Mouse (Mus musculus) neural tube, embryonic 12.5 days (tissue): ENCODE data around the gene Dnajc5. TPM values are rescaled to one million over a fixed set of nuclear protein-coding genes. Genes with fewer than 3 reads are reported as not detected.
A peak's percentile ranks its signal among the peaks of the same experiment; 100 is the strongest.

Experiments
- ATAC-seq: fragments of 200-750 bp; cut with Nextera tagmentation; 2 replicates; pipeline ENCODE4 v1.8.0; 2017; ENCODE audit warnings: low read depth, mild to moderate bottlenecking, moderate TSS enrichment, moderate library complexity; ENCODE audit not compliant: low FRiP score
- H3K27ac ChIP-seq: fragments of 300-500 bp; sonication (generic); 2 replicates; pipeline ENCODE4 v1.5.1; 2016
- H3K27me3 ChIP-seq: fragments of 300-500 bp; sonication (generic); replicated peaks from 2 replicates; pipeline ENCODE4 v1.6.1; 2016; ENCODE audit warnings: mild to moderate bottlenecking
- H3K36me3 ChIP-seq: fragments of 300-500 bp; sonication (generic); 2 replicates; pipeline ENCODE4 v1.6.1; 2016; ENCODE audit warnings: mild to moderate bottlenecking
- H3K4me1 ChIP-seq: fragments of 300-500 bp; sonication (generic); 2 replicates; pipeline ENCODE4 v1.6.1; 2016
- H3K4me2 ChIP-seq: fragments of 300-500 bp; sonication (generic); replicated peaks from 2 replicates; pipeline ENCODE4 v1.6.1; 2016; ENCODE audit warnings: mild to moderate bottlenecking
- H3K4me3 ChIP-seq: fragments of 300-500 bp; sonication (generic); 2 replicates; pipeline ENCODE4 v1.5.1; 2016
- H3K9ac ChIP-seq: fragments of 300-500 bp; sonication (generic); 2 replicates; pipeline ENCODE4 v1.6.1; 2016; ENCODE audit warnings: mild to moderate bottlenecking
- H3K9me3 ChIP-seq: fragments of 300-500 bp; sonication (generic); 2 replicates; pipeline ENCODE4 v1.6.1; 2016; ENCODE audit warnings: mild to moderate bottlenecking
- WGBS: fragments of 180-500 bp; shearing (Covaris S2); methylation state at CpG from one replicate; pipeline ENCODE4 v1.1.7; 2016; 5-methylcytosine and 5-hydroxymethylcytosine counted together
- polyA plus RNA-seq: library from polyadenylated mRNA; unstranded; fragments of >200 nt; fragmentation: Nextera tagmentation; extraction: Ambion mirVana; gene quantifications from 2 replicates; pipeline ENCODE4 v1.2.1, GENCODE M21; 2016

Dnajc5 gene
- polyA plus RNA-seq, 1 experiment from 2014 or later, result 141 TPM

DNA sequence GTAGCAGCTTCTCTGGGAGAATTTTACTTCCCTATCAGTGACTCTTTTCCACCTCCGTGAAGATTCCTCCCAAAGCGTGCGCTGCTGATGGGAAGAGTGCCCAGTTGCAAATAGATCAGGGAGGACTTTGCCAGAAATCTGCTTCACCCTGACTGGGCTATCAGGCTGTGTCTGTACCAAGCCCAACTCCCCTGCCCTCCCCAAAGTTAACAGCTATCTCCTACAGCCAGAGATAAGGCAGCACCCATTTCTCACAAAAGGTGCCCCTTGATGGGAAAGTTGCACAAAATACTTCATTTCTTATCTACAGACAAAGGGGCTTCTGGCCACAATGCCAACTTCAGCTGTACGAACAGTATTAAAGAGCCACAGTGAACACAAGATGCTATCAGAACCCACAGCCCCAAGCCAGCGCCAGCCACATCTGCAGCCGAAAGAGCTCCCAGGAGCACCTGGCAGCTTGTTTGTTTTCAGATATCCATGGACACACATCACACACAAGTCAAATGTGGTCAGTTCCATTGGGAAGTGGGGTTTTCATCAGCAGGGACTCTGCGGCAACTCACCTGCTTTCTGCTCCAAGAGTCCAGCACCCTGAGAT, 57.8 kb downstream of the Dnajc5 start:
- Histone ChIP-seq H3K9ac (no peak overlapping the region), H3K27ac (no peak overlapping the region), H3K4me3 (no peak overlapping the region), H3K4me2 (no peak overlapping the region), H3K36me3 (peaks cover 8% of the 10 kb centered on the region), H3K4me1 (peaks cover 23% of the 10 kb centered on the region), H3K27me3 (no peaks in the 10 kb centered on the region), H3K9me3 (no peaks in the 10 kb centered on the region)
- no peak for ATAC-seq
- 85% methylated on average over 7 of the region's 7 CpGs for WGBS

DNA sequence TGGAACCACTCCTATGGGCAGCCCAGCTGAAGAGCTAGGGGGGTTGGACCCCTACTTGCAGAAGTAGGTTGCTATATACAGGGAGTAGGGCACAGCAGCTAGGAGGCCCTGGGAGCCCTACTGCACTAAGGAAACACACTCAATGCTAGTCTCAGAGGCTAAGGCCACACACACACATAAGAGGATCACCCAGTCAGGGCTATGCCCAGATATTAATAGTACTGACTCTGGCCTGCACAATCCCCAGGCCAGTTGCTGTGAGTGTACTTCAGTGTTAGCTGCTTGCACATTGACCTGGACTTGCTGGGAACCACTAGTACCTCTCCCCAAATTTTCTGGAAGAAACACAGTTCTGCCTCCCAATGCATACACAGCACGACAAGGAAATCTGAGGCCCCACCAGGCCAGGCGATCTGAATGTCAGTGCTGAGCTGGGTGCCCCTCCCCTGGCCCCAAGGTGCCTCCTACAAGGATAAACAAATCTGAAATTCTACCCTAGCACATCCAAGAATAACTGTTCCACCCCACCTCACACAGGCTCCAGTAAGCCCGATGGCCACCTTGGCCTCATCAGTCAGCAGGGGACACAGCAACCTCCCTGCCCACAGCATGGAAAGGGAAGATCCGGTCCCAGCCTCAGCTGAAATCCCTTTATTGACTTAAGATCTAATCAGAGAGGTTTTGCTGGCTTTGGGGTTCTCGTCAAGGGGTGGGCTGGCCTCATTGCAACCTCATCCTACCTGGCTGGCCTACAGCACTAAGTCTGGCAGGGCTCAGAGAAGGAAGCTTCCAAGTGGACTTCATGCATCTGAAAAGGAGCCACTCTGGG, 58.7 kb downstream of the Dnajc5 start:
- H3K4me1 ChIP-seq, result peaks cover 23% of the 10 kb centered on the region
- 83% methylated on average over 5 of the region's 5 CpGs for WGBS
- H3K27me3 ChIP-seq, result no peaks in the 10 kb centered on the region
- no peak overlapping the region for H3K9ac ChIP-seq
- ATAC-seq, result no peak
- H3K27ac ChIP-seq, result no peak overlapping the region
- peaks cover 9% of the 10 kb centered on the region for H3K36me3 ChIP-seq
- H3K9me3 ChIP-seq, result no peaks in the 10 kb centered on the region
- H3K4me2 ChIP-seq, result no peak overlapping the region
- no peak overlapping the region for H3K4me3 ChIP-seq

DNA sequence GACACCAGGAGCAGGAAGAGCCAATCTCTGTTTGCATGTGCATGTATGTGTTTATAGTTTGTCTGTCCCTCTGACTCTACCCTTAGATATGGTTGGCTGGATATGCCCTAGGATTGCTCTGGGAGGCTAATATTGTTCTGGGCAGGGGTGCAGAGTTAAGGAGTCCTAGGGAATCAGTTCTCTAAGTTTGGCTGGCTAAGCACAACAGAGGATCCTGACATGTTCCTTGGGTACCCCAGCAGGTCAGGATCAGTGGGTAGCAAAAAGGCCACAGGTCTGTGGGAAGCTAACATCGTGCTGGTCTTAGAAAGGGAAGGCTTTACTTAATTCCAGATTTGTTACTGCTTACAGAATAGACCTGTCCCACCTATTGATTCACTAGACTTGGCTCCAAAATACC, 59.4 kb downstream of the Dnajc5 start:
- Histone ChIP-seq H3K4me1 (peaks cover 23% of the 10 kb centered on the region), H3K4me3 (no peak overlapping the region), H3K4me2 (no peak overlapping the region), H3K27me3 (no peaks in the 10 kb centered on the region), H3K9me3 (no peaks in the 10 kb centered on the region), H3K36me3 (peaks cover 13% of the 10 kb centered on the region), H3K9ac (no peak overlapping the region), H3K27ac (no peak overlapping the region)
- ATAC-seq, result no peak
- 80% methylated on average over 1 of the region's 1 CpGs for WGBS

DNA sequence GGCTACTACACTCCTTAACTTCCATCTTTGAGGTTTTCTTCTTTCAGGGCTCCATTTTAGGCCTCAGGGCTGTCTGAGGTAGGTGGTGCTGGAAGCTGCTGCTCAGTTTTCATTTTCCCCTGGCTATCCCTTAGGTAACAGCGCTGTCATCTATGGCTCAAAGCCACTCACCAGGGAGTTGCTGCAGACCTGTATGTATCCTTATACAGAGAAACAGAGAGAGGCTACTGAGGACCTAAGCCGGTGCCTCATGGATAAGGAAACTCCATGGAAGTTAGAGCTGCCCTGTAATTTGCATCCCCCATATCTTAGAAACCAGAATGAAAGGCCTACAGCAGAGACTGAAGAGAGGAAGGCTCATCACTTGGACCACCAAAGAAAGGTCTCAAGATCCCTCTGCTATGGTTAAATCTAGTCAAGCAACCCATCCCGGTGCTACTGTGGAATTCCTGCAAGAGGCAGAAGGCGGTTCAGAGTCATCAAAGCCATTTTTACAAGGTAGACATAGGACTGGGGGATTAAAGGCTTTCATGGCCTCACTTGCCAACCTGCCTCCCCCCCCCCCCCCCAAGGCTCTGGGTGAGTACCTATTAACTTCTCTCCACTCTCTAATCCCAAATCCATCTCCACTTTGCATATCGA, 60.0 kb downstream of the Dnajc5 start:
- H3K4me2 ChIP-seq, result peak overlapping the region; percentile 92
- WGBS, result 79% methylated on average over 5 of the region's 5 CpGs
- ATAC-seq, result no peak
- peaks cover 23% of the 10 kb centered on the region for H3K4me1 ChIP-seq
- no peaks in the 10 kb centered on the region for H3K27me3 ChIP-seq
- no peak overlapping the region for H3K27ac ChIP-seq
- H3K9me3 ChIP-seq, result no peaks in the 10 kb centered on the region
- H3K4me3 ChIP-seq, result peak overlapping the region; percentile 81
- H3K9ac ChIP-seq, result peak overlapping the region; percentile 86; the same call in 1 of the 2 replicates
- peaks cover 18% of the 10 kb centered on the region for H3K36me3 ChIP-seq

DNA sequence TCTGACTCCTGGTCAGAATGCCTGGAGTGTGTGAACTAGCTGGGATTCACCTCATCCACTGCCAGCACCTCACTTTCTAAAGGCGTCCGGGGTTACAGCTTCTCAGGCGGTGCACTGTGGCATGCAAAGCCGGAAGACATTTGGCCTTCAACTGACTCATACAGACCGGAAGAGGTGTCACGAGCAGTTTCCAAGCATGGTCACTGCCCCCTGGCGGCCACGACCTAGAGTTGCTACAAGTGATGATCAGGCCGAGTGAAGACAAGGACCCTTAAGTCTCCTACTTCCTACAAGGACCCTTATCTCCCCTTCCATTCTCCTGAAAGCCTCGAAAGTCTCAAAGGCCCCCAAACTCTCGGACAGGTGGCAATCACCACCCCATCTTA, 60.7 kb downstream of the Dnajc5 start:
- Histone ChIP-seq H3K27ac (peak overlapping the region; percentile 85), H3K4me3 (peak overlapping the region; percentile 81), H3K9me3 (no peaks in the 10 kb centered on the region), H3K36me3 (peaks cover 26% of the 10 kb centered on the region), H3K27me3 (no peaks in the 10 kb centered on the region), H3K4me1 (peaks cover 23% of the 10 kb centered on the region), H3K9ac (peak overlapping the region; percentile 86), H3K4me2 (peak overlapping the region; percentile 92)
- WGBS, result under 1% methylated on average over 11 of the region's 11 CpGs
- peak; percentile 71 for ATAC-seq

DNA sequence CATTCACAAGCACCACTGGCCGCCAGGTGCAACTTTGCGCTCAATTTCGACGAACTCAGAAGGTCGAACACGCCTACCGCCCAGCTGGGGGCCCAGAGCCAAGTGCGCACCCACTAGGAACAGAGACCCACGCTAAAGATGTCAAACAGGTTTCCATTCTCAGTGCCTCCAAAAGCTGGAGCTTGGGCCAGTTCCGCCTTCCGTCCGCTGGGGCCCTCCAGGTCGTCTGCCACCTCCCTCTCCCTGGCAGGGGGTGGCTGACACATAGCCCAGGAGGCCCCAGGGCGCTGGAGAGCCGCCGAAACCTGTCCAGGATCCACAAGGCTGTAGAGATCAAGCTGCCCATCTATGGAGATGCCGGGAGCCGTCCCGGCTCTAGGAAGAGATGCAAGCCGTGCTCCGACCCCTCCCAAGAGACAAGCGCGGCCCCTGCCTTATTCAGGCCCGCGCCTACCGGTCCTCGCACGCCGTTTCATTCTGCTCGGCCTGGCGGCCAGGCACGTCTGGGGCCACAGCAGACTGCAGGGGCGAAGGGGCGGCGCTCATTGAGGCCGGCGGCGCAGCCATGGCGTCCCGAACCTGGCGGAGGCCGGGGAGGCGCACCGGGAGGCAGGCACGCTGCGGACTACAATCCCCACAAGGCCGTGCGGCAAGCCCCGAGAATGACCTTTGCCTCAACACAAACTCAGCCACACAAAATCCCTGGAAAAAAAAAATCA, 61.3 kb downstream of the Dnajc5 start:
- peaks cover 32% of the 10 kb centered on the region for H3K36me3 ChIP-seq
- peak overlapping the region; percentile 81 for H3K4me3 ChIP-seq
- H3K9me3 ChIP-seq, result no peaks in the 10 kb centered on the region
- peak overlapping the region; percentile 85 for H3K27ac ChIP-seq
- ATAC-seq, result peak; percentile 83
- no peaks in the 10 kb centered on the region for H3K27me3 ChIP-seq
- H3K9ac ChIP-seq, result peak overlapping the region; percentile 86
- peak overlapping the region; percentile 92 for H3K4me2 ChIP-seq
- peaks cover 23% of the 10 kb centered on the region for H3K4me1 ChIP-seq
- under 1% methylated on average over 49 of the region's 49 CpGs for WGBS

DNA sequence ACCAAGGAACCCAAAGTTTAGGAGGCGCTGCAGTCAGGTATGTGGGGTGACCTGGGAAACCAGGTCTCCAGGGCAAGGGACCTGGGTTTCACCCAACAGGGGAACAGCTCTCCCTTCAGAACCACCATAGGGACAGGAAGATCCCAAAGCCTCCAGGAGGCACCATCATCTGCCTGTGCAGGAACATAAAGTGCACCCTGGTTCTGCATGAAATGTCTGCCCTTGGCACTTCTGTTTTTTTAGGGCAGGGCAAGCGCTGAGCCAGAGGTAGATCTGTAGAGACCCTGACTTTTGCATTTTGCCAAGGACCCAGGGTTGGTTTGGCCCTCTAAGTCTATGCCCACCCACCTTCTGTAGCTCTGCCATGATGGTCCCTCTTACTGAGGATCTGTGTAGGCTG, 62.1 kb downstream of the Dnajc5 start:
- Histone ChIP-seq H3K4me2 (peak overlapping the region; percentile 92), H3K27ac (no peak overlapping the region), H3K9me3 (no peaks in the 10 kb centered on the region), H3K27me3 (no peaks in the 10 kb centered on the region), H3K4me3 (no peak overlapping the region), H3K9ac (no peak overlapping the region), H3K4me1 (peaks cover 19% of the 10 kb centered on the region), H3K36me3 (peaks cover 39% of the 10 kb centered on the region)
- 0 out of 2 replicates have a peak, but pooled peaks have one; percentile 1 for ATAC-seq
- 80% methylated on average over 2 of the region's 2 CpGs for WGBS

DNA sequence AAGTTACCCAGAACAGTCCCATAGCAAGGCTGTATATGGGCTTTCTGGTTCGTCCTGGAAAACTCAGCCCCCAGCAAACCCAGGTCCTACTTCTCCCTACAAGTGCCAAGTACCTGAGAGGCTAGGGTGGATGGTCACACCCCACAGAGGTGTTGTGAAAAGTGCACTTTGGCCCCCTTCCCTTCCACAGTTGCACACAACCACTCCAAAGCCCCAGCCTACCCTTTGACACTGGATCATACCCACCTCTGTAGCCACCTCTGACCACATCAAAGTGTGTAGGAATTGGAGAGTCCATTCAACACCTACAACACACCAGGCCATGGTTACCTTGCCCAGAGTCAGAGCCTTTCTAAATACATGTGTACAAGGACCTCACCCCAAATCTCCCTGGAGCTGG, 62.7 kb downstream of the Dnajc5 start:
- H3K4me1 ChIP-seq, result peaks cover 18% of the 10 kb centered on the region
- no peak overlapping the region for H3K4me2 ChIP-seq
- no peak overlapping the region for H3K9ac ChIP-seq
- H3K4me3 ChIP-seq, result no peak overlapping the region
- no peaks in the 10 kb centered on the region for H3K27me3 ChIP-seq
- H3K36me3 ChIP-seq, result peaks cover 44% of the 10 kb centered on the region
- WGBS, result 79% methylated on average over 1 of the region's 1 CpGs
- no peaks in the 10 kb centered on the region for H3K9me3 ChIP-seq
- no peak overlapping the region for H3K27ac ChIP-seq
- no peak for ATAC-seq

DNA sequence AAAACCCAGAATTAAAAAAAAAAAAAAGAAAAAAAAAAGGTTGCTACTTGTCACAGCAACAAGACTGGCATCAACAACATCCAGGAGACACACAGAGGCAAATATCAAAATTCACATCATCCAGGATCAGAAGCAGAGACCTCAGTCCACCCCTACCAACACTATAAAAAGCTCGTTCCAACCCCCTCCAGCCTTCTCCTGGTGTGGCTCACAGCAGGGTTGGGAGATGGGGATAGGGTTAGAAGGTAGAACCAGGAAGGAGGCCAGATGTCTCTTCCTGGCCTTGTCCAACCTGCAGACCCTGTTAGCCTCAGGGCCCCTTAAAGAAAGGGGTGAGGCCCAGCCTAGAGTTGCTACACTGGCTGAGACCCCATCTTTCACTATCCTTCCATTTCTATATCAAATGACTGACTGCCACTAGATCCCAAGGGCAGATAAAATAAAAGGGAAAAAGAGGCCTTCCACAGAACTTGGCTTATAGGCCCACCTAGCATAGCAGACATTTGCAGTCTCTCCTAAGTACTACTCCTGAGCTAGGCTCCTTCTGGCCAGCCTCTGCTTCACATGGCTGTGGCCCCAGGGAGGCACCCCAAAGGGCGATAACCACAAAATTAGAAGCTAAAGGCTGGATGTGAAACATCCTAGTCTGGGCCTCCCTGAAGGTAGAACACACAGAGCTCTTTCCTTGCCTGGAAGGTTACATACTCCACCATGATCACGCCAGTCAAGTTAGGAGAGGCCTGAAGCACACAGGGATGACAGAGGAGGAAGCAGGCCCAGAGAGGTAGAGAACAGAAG, 63.4 kb downstream of the Dnajc5 start:
- Histone ChIP-seq H3K9me3 (no peaks in the 10 kb centered on the region), H3K4me1 (peaks cover 18% of the 10 kb centered on the region), H3K36me3 (peaks cover 51% of the 10 kb centered on the region), H3K27me3 (no peaks in the 10 kb centered on the region), H3K4me2 (no peak overlapping the region), H3K4me3 (no peak overlapping the region), H3K9ac (no peak overlapping the region), H3K27ac (no peak overlapping the region)
- no peak for ATAC-seq
- 91% methylated on average over 3 of the region's 3 CpGs for WGBS

DNA sequence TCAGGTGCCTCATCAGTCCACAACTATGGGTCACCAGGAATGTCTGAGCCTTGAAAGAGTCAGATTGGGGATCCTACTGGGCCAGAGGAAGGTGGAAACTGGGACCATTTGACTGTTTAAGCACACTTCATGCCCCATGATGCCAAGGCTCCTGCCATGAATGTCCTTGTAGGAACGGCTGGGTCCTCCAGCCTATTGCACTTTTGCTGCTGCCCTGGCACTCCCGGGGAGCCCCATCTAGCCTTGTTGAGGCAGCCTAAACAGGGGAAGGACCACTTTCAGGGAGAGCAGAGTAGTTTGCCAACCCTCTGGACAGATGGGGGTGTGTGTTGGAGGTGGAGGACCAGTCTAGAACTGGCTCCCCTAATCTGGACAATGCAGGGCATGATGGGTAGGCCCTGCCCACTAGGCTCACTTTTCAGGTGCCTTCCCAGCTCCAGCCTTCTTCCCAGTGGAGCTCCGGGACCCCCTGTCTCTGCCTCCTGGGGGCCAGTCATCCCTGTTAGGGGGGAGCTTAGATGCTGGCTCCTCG, 64.2 kb downstream of the Dnajc5 start, which contains the start of gene Uckl1:
Gene Uckl1 (minus strand): TSS at position 482 of the 532 bp plus-strand sequence.
- H3K4me1 ChIP-seq, result peaks cover 13% of the 10 kb centered on the region
- no peak within 1 kb of the TSS for H3K4me3 ChIP-seq
- peaks cover 59% of the 10 kb centered on the region for H3K36me3 ChIP-seq
- H3K27me3 ChIP-seq, result no peaks in the 10 kb centered on the region
- 90% methylated on average over 4 of the region's 4 CpGs for WGBS
- H3K9ac ChIP-seq, result no peak within 1 kb of the TSS
- ATAC-seq, result no peak
- no peak within 1 kb of the TSS for H3K27ac ChIP-seq
- H3K9me3 ChIP-seq, result no peaks in the 10 kb centered on the region
- no peak within 1 kb of the TSS for H3K4me2 ChIP-seq

DNA sequence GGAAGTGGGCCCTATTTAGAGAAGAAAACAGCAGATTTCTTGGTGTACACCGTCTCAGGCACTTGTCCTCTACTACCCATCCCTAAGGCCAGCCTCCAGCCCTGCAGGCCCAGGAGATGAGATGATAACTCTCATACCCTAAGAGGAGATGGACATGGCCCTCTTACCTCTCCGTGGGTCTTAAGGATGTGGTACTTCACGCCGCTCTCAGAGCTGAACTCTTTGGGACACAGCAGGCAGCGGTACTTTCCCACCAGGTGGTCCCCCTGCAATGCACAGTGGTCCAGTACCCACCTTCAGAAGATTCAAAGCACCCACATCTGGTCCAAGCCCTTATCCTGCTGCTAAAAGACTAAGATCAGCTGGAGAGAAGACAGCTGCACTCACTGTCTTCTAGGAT, 65.2 kb downstream of the Dnajc5 start:
- no peaks in the 10 kb centered on the region for H3K9me3 ChIP-seq
- no peak overlapping the region for H3K9ac ChIP-seq
- H3K27me3 ChIP-seq, result no peaks in the 10 kb centered on the region
- peaks cover 70% of the 10 kb centered on the region for H3K36me3 ChIP-seq
- no peak for ATAC-seq
- no peak overlapping the region for H3K27ac ChIP-seq
- H3K4me3 ChIP-seq, result no peak overlapping the region
- no peak overlapping the region for H3K4me2 ChIP-seq
- H3K4me1 ChIP-seq, result peaks cover 9% of the 10 kb centered on the region
- WGBS, result 96% methylated on average over 5 of the region's 5 CpGs
